Mouse (Mus musculus) right cerebral cortex, postnatal 14 days (tissue): ENCODE data around the gene Dhh.
A peak's percentile ranks its signal among the peaks of the same experiment; 100 is the strongest.

ENCODE experiments used
- DNase-seq: peaks from one replicate; pipeline ENCODE4 v3.0.0; 2022

Gene Dhh

GRCm38 (mm10) chr15:98871070-98871915 lies 27.0 kb downstream of the Dhh start, which contains the start of gene Kmt2d:
Gene Kmt2d (minus strand): TSS chr15:98871204.
- no peak for DNase-seq

- no peak for DNase-seq
These were observed 27.9 kb downstream of the Dhh start for GRCm38 (mm10) chr15:98870179-98871069.

GRCm38 (mm10) chr15:98869342-98870178 lies 28.8 kb downstream of the Dhh start:
- DNase-seq = no peak

- no peak for DNase-seq
These were observed 29.8 kb downstream of the Dhh start for GRCm38 (mm10) chr15:98868346-98869063.

GRCm38 (mm10) chr15:98867321-98867720 lies 31.0 kb downstream of the Dhh start:
- DNase-seq = no peak

- no peak for DNase-seq
These were observed 31.8 kb downstream of the Dhh start for GRCm38 (mm10) chr15:98866501-98866900.

- DNase-seq = no peak
These were observed 32.6 kb downstream of the Dhh start for GRCm38 (mm10) chr15:98865771-98866170.

GRCm38 (mm10) chr15:98864951-98865350 lies 33.4 kb downstream of the Dhh start:
- DNase-seq = no peak

GRCm38 (mm10) chr15:98863451-98863958 lies 34.8 kb downstream of the Dhh start:
- DNase-seq = no peak

GRCm38 (mm10) chr15:98861701-98862410 lies 36.5 kb downstream of the Dhh start:
- DNase-seq = no peak

- DNase-seq = no peak
These were observed 37.4 kb downstream of the Dhh start for GRCm38 (mm10) chr15:98860921-98861320.

- no peak for DNase-seq
These were observed 38.9 kb downstream of the Dhh start for GRCm38 (mm10) chr15:98859319-98860043.

GRCm38 (mm10) chr15:98854214-98854613 lies 44.1 kb downstream of the Dhh start:
- DNase-seq = no peak

- DNase-seq = peak; percentile 5
These were observed 45.0 kb downstream of the Dhh start for GRCm38 (mm10) chr15:98853161-98853937.

GRCm38 (mm10) chr15:98852733-98853132 lies 45.6 kb downstream of the Dhh start:
- peak; percentile 4 for DNase-seq

- DNase-seq = no peak
These were observed 46.3 kb downstream of the Dhh start for GRCm38 (mm10) chr15:98852071-98852470.

- peak; percentile 5 for DNase-seq
These were observed 47.0 kb downstream of the Dhh start for GRCm38 (mm10) chr15:98851229-98851818.

- no peak for DNase-seq
These were observed 47.7 kb downstream of the Dhh start for GRCm38 (mm10) chr15:98850668-98851067.

- no peak for DNase-seq
These were observed 48.3 kb downstream of the Dhh start for GRCm38 (mm10) chr15:98849956-98850600.
